Mouse (Mus musculus) ovary, postnatal 14 days (tissue): ENCODE measurements around the gene 9430097D07Rik.

ENCODE experiments used
- DNase-seq: peaks from one replicate; pipeline ENCODE4 v3.0.0; 2022; ENCODE audit warnings: low spot score

9430097D07Rik gene

GRCm38 (mm10) chr2:32597248-32597647 is 21.8 kb upstream of the 9430097D07Rik start:
- no peak for DNase-seq

- DNase-seq, result no peak
Measured at GRCm38 (mm10) chr2:32596725-32597124, 21.2 kb upstream of the 9430097D07Rik start.

DNA sequence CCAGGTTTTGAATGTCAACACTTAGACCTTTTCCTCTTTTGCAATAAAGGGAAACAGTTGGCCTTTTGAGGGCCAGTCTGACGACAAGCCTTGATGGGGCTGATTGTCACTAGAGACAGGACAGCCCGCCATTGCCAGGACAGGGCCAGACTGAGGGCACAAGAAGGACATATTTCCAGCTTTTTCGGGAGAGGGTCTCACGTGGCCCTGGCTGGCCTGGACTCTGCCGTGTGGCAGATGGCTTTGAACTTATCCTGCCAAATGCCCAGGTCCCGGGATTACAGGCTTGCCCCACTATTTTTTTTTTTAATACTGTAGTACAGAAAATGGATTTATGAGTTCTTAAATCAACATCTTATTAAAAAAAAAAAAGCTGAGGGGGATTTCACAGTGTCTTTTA is 15.8 kb upstream of the 9430097D07Rik start:
- DNase-seq, result no peak

- no peak for DNase-seq
Measured at GRCm38 (mm10) chr2:32590224-32590623, 14.7 kb upstream of the 9430097D07Rik start.

DNA sequence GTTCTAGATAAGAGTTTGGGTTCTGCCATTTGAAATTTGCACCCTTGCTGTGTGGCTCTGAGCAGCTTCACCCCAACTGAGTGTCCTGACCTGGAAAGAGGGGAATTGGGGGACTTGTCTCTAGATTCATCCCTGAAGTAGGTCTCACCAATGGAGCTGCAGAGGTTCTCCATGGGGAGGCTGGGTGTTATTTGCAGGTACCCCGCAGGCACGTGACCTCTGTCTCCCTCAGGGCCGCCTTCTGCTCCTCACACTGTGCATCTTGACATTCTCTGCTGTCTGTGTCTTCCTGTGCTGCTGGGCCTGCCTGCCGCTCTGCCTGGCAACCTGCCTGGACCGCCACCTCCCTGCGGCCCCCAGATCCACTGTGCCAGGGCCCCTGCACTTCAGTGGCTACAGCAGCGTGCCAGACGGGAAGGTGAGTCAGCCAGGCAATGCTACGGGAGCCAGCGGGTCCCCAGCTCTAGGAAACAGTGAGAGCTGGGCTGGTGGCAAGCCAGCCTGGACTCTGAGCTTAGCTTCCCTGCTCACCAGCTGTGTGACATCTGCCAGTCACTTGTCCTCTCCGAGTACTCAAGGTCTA is 13.8 kb upstream of the 9430097D07Rik start:
- DNase-seq, result no peak

DNA sequence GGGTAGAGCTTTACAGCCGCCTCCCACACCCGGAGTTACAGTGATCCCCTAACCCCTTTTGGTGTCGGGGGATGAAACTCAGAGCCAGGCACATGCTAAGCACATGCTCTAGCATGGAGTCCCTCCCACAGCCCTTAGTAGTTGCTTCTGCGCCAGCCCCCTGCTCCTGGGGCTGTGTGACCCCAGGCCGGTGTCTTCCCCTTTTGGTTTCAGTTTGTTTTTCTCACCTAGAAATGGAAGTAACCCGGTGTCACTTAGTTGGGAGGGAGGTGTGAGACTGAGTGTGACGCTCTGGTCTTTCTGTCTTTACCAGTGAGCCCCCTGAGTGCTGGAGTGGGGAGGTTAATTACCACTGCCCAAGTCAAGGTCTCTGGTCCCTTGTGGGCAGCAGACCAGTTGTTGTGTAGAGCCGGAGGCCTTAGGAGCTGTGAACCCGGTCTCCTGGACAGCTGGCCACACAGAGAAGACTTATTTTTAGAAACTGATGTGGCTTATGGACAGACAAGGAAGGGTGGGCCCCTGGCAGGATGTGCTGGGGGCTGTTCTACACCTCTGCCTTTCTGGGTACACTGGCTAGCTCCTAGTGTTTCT is 12.3 kb upstream of the 9430097D07Rik start:
- DNase-seq, result no peak

DNA sequence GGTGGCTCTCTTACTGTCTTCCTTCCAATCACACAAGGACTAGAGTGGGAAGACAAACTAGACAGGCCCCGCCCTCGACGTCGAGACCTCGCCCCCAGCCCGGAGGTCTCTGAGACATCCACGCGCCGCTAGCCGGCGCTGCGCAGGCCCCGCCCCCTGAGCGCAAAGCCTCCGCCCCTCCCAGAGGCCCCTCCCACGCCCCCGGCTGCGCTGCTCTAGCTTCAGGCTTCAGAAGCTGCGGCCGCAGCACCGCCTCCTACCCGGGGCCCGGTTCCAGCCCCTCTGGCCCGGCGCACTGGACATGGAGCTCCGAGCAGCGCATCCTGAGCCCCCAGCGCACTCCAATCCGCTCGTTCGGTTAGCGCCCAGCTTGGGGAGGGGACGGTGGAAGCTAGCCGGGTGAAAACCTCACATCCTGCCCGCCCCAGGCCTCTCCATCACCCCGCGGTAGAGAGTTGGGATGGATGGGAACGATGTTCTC is 11.4 kb upstream of the 9430097D07Rik start, which contains the start of gene St6galnac4:
Gene St6galnac4, plus strand, starts transcription at position 225 of the 481 bp plus-strand sequence.
- DNase-seq, result peak; percentile 77

GRCm38 (mm10) chr2:32585149-32585714 is 9.7 kb upstream of the 9430097D07Rik start:
- DNase-seq, result no peak

GRCm38 (mm10) chr2:32582830-32583799 is 7.6 kb upstream of the 9430097D07Rik start:
- DNase-seq, result peak; percentile 83

- no peak for DNase-seq
Measured at GRCm38 (mm10) chr2:32581450-32582095, 6.1 kb upstream of the 9430097D07Rik start.

- no peak for DNase-seq
Measured at GRCm38 (mm10) chr2:32578146-32579046, 2.9 kb upstream of the 9430097D07Rik start.

DNA sequence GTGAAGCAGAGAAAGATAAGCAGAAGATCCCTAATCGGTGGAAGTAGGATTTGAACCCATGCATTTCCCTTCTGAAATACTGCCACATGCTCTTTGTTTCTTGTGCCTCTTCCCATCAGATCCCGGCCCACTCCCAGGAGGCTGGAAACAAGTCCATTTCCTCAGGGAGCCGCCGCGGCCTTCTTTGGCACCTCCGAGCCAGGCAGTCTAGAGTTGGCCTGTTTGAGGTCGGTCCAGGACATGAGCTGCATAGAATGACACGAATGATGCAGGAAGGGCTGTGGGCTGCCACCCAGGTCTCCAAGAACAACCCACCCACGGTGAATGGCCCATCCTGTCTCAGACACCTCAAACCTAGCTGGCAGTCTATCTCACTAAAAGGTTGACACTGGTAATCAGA is 1.0 kb upstream of the 9430097D07Rik start:
- DNase-seq, result no peak

DNA sequence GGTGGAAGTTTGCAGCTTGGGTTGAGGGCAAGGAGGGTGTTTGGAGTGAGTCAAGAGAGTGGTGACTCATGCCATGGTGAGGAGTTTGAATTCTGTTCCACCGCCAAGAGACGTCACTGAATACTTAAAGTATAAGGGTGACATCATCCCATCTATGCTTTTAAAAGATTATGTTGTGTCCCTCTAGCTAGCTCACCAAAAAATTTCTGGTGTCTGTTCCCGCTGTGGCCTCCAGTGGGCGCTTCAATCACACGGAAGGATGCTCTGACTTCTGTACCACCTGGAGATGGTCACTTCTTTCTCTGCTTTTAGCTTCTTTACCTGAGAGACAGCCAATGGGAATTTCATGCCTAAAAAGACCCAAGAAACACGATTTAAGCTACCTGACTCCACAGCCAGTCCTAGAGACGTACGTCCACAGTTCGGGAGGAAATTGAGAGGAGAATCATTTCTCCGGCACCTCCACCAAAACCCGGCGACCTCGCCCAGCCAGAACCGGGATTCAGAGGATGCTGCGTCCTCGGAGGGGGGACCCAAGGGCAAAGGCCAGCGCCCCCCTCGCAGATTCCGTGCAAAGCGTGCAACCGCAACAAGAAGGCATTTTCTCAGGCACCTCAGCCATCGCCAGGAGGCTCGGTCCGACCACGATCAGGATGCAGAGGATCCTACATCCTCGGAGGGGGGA is 441 bp downstream of the 9430097D07Rik start:
- no peak for DNase-seq

GRCm38 (mm10) chr2:32574497-32574896 is 987 bp downstream of the 9430097D07Rik start, which contains the start of gene Pip5kl1:
TSS of gene Pip5kl1 (plus strand) at chr2:32574797.
- DNase-seq, result no peak

GRCm38 (mm10) chr2:32572196-32572595 is 3.3 kb downstream of the 9430097D07Rik start:
- no peak for DNase-seq

DNA sequence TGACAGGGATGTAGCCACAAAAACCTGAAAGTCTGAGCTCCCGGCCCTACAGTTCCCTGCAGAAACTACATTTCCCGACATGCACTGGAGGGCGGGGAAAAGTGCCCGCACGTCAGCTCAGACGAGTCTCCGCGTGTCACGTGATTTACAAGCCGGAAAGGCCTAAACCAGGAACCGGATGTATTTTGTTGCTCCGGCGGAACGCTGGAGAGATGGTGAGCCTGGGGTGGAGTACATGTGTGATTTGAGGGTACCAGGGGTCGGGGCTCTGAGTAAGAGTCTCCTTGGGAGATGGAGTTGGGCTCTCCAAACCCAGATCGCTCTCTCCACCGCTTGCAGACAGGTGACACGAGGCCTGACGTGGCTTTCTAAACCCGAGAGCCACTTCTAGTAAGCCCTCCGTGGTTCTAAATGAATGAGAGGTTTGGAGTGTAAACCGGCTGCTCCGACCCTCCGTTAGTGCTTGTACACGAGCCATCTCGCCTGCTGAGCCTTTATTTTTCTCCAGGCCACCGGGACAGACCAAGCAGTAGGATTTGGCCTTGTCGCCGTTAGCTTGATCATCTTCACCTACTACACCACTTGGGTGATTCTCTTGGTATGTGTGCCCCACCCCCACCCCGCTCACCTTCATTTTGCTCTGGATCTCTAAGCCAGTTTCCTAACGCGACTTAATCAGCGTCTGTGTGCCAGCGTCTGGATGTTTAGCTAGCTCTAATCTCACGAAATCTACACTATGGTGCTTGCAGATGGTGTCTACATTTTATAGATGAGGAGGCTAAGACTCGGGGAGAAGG is 4.6 kb downstream of the 9430097D07Rik start, which contains the start of gene Dpm2:
Gene Dpm2, plus strand, starts transcription at position 161 of the 797 bp plus-strand sequence.
- DNase-seq, result peak; percentile 75

GRCm38 (mm10) chr2:32568941-32569340 is 6.5 kb downstream of the 9430097D07Rik start:
- no peak for DNase-seq

GRCm38 (mm10) chr2:32568149-32568548 is 7.3 kb downstream of the 9430097D07Rik start:
- DNase-seq, result no peak

DNA sequence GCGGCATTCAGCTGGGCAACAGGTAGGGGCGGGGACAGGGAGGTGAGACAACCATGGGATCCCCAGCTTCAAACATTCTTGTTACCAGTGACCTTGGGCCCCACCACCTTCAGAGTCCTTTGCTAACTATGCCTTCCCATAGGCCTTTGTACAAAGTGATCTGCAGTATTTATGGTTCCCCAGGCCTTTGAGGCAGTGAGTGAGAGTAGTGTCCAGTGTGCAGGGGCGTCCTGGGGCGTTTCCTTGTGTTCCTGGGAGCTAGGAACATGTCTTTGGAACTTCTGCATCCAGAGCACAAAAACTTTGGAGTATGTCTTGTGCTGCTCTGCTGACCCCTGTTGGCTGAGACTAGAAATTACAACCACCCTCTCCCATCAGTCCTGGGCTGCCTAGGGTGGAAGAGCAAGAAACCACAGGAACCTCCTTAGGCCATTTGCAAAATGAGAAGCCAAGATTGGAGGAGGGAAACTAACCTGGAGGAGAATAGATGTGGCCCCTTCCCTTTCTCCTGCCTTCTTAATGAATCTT is 8.9 kb downstream of the 9430097D07Rik start:
- peak; percentile 64 for DNase-seq
